Comparison of ENCODE assay signal across 8 mouse cellular contexts in the genomic region with DNA sequence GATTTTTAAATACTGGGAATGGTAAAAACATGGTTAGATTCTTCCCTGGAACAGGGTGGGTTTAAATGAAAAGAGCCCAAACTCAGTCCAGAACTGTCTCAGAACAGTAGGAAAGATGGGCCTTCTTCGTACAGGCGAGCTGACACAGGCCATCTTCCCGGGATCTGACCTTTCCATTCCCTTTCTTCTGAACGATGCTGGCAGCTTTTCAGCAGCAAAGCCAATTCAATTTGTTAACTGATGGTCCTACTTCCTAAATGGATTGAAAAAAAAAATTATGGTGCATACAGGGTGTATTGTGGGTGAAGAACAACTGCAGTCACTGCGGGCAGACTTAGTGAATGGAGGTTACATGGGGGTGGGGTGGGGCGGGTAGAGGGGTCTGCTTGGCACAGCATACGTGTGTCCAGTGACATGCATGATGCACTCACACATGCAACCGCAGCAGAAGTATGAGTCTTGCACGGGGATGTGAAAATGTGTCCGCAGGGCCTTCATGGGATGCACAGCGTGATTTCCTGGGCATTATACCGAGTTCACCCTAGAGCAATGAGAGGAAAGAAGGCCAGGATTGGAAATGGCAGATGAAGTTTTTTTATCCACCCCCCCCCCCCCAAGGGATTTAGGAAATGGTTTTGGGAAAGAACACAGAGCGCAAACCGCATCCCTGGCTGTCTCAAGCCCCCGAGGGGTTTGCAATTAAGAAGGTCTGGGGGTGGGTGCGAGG. TPM values are rescaled to one million over a fixed set of nuclear protein-coding genes. Genes with fewer than 3 reads are reported as not detected.
DNase-seq lines count a peak whose midpoint lies in the region; ATAC-seq lines count a peak whose summit lies in the region.

No protein-coding gene starts in this region.

- 28% methylated on average over 16 of the region's 16 CpGs for WGBS in neural tube, embryonic 11.5 days
- WGBS in limb, embryonic 11.5 days: 29% methylated on average over 16 of the region's 16 CpGs
- 27% methylated on average over 16 of the region's 16 CpGs for WGBS in stomach, embryonic 14.5 days

- H3K36me3 ChIP-seq in neural tube, embryonic 11.5 days (ENCODE audit: control insufficient read depth, insufficient read depth, low read length): no peaks in the 10 kb centered on the region
- H3K36me3 ChIP-seq in limb, embryonic 11.5 days (ENCODE audit: control insufficient read depth, insufficient read depth, low read length): no peaks in the 10 kb centered on the region
- no peaks in the 10 kb centered on the region for H3K36me3 ChIP-seq in stomach, embryonic 14.5 days (ENCODE audit: control insufficient read depth, insufficient read depth, low read length)

- peak overlapping the region; percentile 88 for H3K4me2 ChIP-seq in neural tube, embryonic 11.5 days (ENCODE audit: low read depth)
- H3K4me2 ChIP-seq in limb, embryonic 11.5 days (ENCODE audit: low read depth, severe bottlenecking): peak overlapping the region; percentile 80
- H3K4me2 ChIP-seq in stomach, embryonic 14.5 days (replicated peaks; ENCODE audit: low read depth, low read length): peak overlapping the region; percentile 77

- H3K9ac ChIP-seq in neural tube, embryonic 11.5 days (ENCODE audit: low read length): peak overlapping the region; percentile 77
- peak overlapping the region; percentile 72 for H3K9ac ChIP-seq in limb, embryonic 11.5 days (ENCODE audit: low read length)
- peak overlapping the region; percentile 58; the same call in 1 of the 2 replicates for H3K9ac ChIP-seq in stomach, embryonic 14.5 days (replicated peaks; ENCODE audit: low read depth, low read length)

- peak; percentile 40 for DNase-seq in cerebellum, adult 11-12 months
- no peak for DNase-seq in cerebellum, postnatal 36 days
- DNase-seq in neural tube, embryonic 11.5 days (ENCODE audit: low spot score): no peak
- DNase-seq in neural tube, embryonic 10.5 days (ENCODE audit: extremely low spot score, low spot score): no peak
- DNase-seq in limb, embryonic 11.5 days (ENCODE audit: low spot score): no peak
- no peak for DNase-seq in adipocyte (ENCODE audit: low spot score)
- no peak for DNase-seq in frontal cortex, postnatal 25 days (ENCODE audit: low spot score in 2 of 2)

- peak; percentile 20 for ATAC-seq in neural tube, embryonic 11.5 days (ENCODE audit: insufficient read depth, low FRiP score, low TSS enrichment)
- ATAC-seq in limb, embryonic 11.5 days (ENCODE audit: insufficient number of reproducible peaks, low FRiP score, low TSS enrichment, low read depth): peak; percentile 20; the same call in 1 of the 2 replicates
- peak; percentile 4; the same call in 1 of the 2 replicates for ATAC-seq in stomach, embryonic 14.5 days (ENCODE audit: insufficient number of reproducible peaks, insufficient read depth, low FRiP score, low read depth)

- no peaks in the 10 kb centered on the region for H3K27me3 ChIP-seq in neural tube, embryonic 11.5 days (ENCODE audit: control insufficient read depth, insufficient read depth, low read length)
- H3K27me3 ChIP-seq in limb, embryonic 11.5 days (ENCODE audit: control insufficient read depth, insufficient read depth, low read length): no peaks in the 10 kb centered on the region
- no peaks in the 10 kb centered on the region for H3K27me3 ChIP-seq in stomach, embryonic 14.5 days (ENCODE audit: control insufficient read depth, insufficient read depth, low read length)

- no peaks in the 10 kb centered on the region for H3K9me3 ChIP-seq in neural tube, embryonic 11.5 days (ENCODE audit: control insufficient read depth, low read length)
- H3K9me3 ChIP-seq in limb, embryonic 11.5 days (ENCODE audit: control insufficient read depth, low read length): no peaks in the 10 kb centered on the region
- H3K9me3 ChIP-seq in stomach, embryonic 14.5 days (ENCODE audit: control insufficient read depth, low read depth, low read length): no peaks in the 10 kb centered on the region

- peak overlapping the region; percentile 72; the same call in 1 of the 2 replicates for H3K27ac ChIP-seq in neural tube, embryonic 11.5 days (ENCODE audit: low read depth, low read length)
- no peak overlapping the region for H3K27ac ChIP-seq in limb, embryonic 11.5 days (replicated peaks; ENCODE audit: low read depth, low read length)
- H3K27ac ChIP-seq in stomach, embryonic 14.5 days (ENCODE audit: low read length): peak overlapping the region; percentile 85; the same call in 1 of the 2 replicates

- H3K4me3 ChIP-seq in neural tube, embryonic 11.5 days (ENCODE audit: low read depth, low read length): peak overlapping the region; percentile 59
- peak overlapping the region; percentile 57 for H3K4me3 ChIP-seq in limb, embryonic 11.5 days (ENCODE audit: low read depth, low read length)
- H3K4me3 ChIP-seq in stomach, embryonic 14.5 days (ENCODE audit: low read depth, low read length): peak overlapping the region; percentile 68

- H3K4me1 ChIP-seq in neural tube, embryonic 11.5 days (ENCODE audit: control insufficient read depth, insufficient read depth, low read length): peaks cover 6% of the 10 kb centered on the region
- no peaks in the 10 kb centered on the region; the same call in 1 of the 2 replicates for H3K4me1 ChIP-seq in limb, embryonic 11.5 days (ENCODE audit: control insufficient read depth, insufficient read depth, low read length)
- H3K4me1 ChIP-seq in stomach, embryonic 14.5 days (ENCODE audit: control insufficient read depth, insufficient read depth, low read length): peaks cover 6% of the 10 kb centered on the region; the same call in 1 of the 2 replicates

RNA-seq across cellular contexts. Expression of gene Paqr8, which starts 0.6 kb away (rescaled TPM):
- 8.4 TPM in 2 replicates for polyA plus RNA-seq in neural tube, embryonic 11.5 days (2014; fragmentation: Nextera tagmentation; extraction: Ambion mirVana)
- polyA plus RNA-seq in limb, embryonic 11.5 days (2014; fragmentation: Nextera tagmentation; extraction: Ambion mirVana): 3.9 and 4.8 TPM in 2 replicates
- 14.7 and 16.9 TPM in 2 replicates for polyA plus RNA-seq in stomach, embryonic 14.5 days (2014; fragmentation: Nextera tagmentation; extraction: Ambion mirVana)
